Mouse (Mus musculus) cerebellum, adult 2 months (tissue): ENCODE measurements at regions not wholly inside any gene's neighbourhood (a gene's known extent, or its start where the extent isn't known, plus 50 kb on each side); places are given as distances from the start of the nearest gene placed in this dataset.

ENCODE experiments used
- CTCF ChIP-seq: fragments of 200-500 bp; IDR thresholded peaks from 2 replicates; pipeline ENCODE4 v1.5.1; 2011; ENCODE audit warnings: low read depth, mild to moderate bottlenecking, control low read depth, low read length, moderate library complexity, borderline replicate concordance; ENCODE audit not compliant: insufficient read depth
- POLR2A ChIP-seq: fragments of 200-500 bp; IDR thresholded peaks from 2 replicates; pipeline ENCODE4 v1.6.1; 2011; ENCODE audit warnings: low read length, control low read depth, borderline replicate concordance; ENCODE audit not compliant: insufficient read depth

DNA sequence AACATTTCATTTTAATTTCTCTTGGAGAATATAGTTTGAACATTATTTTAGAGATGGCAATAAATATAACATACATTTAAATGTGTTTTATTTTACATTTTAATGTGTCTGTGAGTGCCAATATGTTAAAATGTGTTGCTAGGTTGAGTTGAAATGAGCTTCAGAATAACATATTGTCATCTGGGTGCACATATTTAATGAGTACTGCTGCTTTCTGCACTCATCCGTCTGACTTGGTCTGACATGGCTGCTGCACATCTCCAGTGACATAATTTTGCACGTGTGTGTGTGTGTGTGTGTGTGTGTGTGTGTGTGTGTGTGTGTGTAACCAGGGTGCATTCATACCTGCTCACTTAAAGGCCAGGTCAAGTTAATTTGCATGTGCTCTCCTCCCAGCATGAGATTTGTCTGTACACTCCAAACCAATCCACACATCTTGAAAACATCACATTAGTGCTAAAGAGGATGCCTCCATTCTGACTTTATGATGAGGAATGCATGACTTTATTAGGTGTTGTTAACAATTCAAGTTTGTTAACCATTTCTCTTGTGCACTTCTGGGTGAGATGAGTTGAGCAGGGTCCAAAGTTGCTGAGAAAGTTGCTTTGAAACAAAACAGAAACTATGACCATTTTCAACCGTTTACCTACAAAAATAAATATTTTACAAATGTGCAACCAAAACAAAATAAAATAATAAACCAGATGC is 334.6 kb downstream of the C1d start:
- TF ChIP-seq CTCF: no peak
- TF ChIP-seq POLR2A: no peak
